Mouse (Mus musculus) midbrain, postnatal 0 days (tissue): Measurements from ENCODE around the gene Slc26a11. TPM values are rescaled to one million over a fixed set of nuclear protein-coding genes. Genes with fewer than 3 reads are reported as not detected.

Experiments used
- ATAC-seq: fragments of 200-750 bp; cut with Nextera tagmentation; 2 replicates; pipeline ENCODE4 v1.8.0; 2017; ENCODE audit warnings: moderate number of reproducible peaks, mild to moderate bottlenecking, moderate TSS enrichment, moderate library complexity; ENCODE audit not compliant: low FRiP score
- DNase-seq: peaks from one replicate; pipeline ENCODE4 v3.0.0-alpha.2; 2015; ENCODE audit warnings: low spot score
- H3K27ac ChIP-seq: fragments of 300-500 bp; sonication (generic); 2 replicates; pipeline ENCODE4 v1.5.1; 2014; ENCODE audit warnings: low read depth, mild to moderate bottlenecking, low read length, mixed read lengths
- H3K27me3 ChIP-seq: fragments of 300-500 bp; sonication (generic); 2 replicates; pipeline ENCODE4 v1.6.1; 2014; ENCODE audit warnings: low read length, control low read depth, mixed read lengths; ENCODE audit not compliant: insufficient read depth
- H3K36me3 ChIP-seq: fragments of 300-500 bp; sonication (generic); 2 replicates; pipeline ENCODE4 v1.6.1; 2014; ENCODE audit warnings: low read length, control low read depth, mixed read lengths; ENCODE audit not compliant: insufficient read depth
- H3K4me1 ChIP-seq: fragments of 300-500 bp; sonication (generic); 2 replicates; pipeline ENCODE4 v1.6.1; 2014; ENCODE audit warnings: mild to moderate bottlenecking, control low read depth, antibody characterized with exemption, low read length, mixed read lengths; ENCODE audit not compliant: insufficient read depth
- H3K4me2 ChIP-seq: fragments of 300-500 bp; sonication (generic); 2 replicates; pipeline ENCODE4 v1.6.1; 2014; ENCODE audit warnings: low read depth, mild to moderate bottlenecking, low read length, mixed read lengths; ENCODE audit not compliant: poor library complexity, severe bottlenecking
- H3K4me3 ChIP-seq: fragments of 300-500 bp; sonication (generic); 2 replicates; pipeline ENCODE4 v1.5.1; 2014; ENCODE audit warnings: low read depth, mild to moderate bottlenecking, low read length, moderate library complexity
- H3K9ac ChIP-seq: fragments of 300-500 bp; sonication (generic); replicated peaks from 2 replicates; pipeline ENCODE4 v1.6.1; 2014; ENCODE audit warnings: mild to moderate bottlenecking, low read length, moderate library complexity, mixed read lengths; ENCODE audit not compliant: poor library complexity, severe bottlenecking
- H3K9me3 ChIP-seq: fragments of 300-500 bp; sonication (generic); 2 replicates; pipeline ENCODE4 v1.6.1; 2016; ENCODE audit warnings: low read length, control low read depth
- CTCF ChIP-seq: IDR thresholded peaks from 2 replicates; pipeline ENCODE4 v1.5.1; 2016; ENCODE audit warnings: antibody characterized with exemption, mild to moderate bottlenecking
- WGBS: fragments of 180-500 bp; shearing (Covaris S2); extraction: QIAGEN DNeasy Blood & Tissue Kit; methylation state at CpG from one replicate; pipeline ENCODE4 v1.1.7; 2014; 5-methylcytosine and 5-hydroxymethylcytosine counted together
- polyA plus RNA-seq: library from polyadenylated mRNA; unstranded; fragments of >200 nt; fragmentation: Nextera tagmentation; extraction: Ambion mirVana; gene quantifications from 2 replicates; pipeline ENCODE4 v1.2.1, GENCODE M21; 2015
- total RNA-seq: library from RNA; depleted of rRNA; stranded (reverse); fragments of >200 nt; gene quantifications from 2 replicates; pipeline ENCODE4 v1.2.3, GENCODE M21; 2014

Slc26a11 gene
- total and polyA plus RNA-seq, 2 experiments from 2014 or later: 7.0 to 8.3 TPM

DNA sequence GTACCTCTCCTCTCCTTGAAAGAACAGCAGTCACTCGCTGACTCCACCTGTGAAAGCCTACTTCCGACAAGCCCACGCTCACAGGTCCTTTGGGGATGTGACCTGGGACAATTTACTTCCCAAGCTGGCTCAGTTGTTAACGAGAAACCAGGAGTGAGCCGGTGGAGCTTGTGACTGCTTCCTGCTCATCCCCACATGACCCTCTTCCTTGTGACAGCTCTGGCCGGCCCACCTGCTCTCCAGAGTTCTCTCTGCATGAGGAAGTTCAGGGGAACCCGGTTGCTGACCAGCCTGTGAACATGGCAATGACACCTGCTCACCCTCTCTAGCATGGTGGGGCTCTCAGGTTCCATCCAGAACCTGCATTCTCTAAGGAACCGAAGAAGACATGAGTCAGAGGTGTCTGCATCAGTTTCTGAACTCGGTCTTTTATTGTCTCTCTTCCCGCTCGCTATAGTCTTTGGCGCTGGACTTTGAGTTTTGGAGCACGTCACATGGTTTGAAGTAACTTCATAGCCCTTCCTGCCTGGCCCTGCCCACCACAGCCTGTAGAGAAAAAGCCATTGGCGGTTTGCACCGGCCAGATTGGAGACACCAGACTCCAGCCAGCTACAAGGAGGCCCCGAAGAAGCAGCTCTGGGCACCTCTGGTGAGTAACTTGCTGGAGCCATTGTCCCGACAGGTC lies 41.0 kb upstream of the Slc26a11 start:
- no peak for DNase-seq
- TF ChIP-seq CTCF: no peak
- no peak overlapping the region for H3K4me3 ChIP-seq
- H3K4me1 ChIP-seq: no peaks in the 10 kb centered on the region
- no peak overlapping the region for H3K27ac ChIP-seq
- no peaks in the 10 kb centered on the region; the same call in 1 of the 2 replicates for H3K27me3 ChIP-seq
- WGBS: 81% methylated on average over 17 of the region's 17 CpGs
- no peak overlapping the region for H3K4me2 ChIP-seq
- no peaks in the 10 kb centered on the region for H3K9me3 ChIP-seq
- H3K9ac ChIP-seq: no peak overlapping the region
- no peaks in the 10 kb centered on the region for H3K36me3 ChIP-seq
- ATAC-seq: no peak

GRCm38 (mm10) chr11:119316720-119317119 lies 38.6 kb upstream of the Slc26a11 start:
- TF ChIP-seq CTCF: no peak
- no peak for ATAC-seq
- 88% methylated on average over 4 of the region's 4 CpGs for WGBS

DNA sequence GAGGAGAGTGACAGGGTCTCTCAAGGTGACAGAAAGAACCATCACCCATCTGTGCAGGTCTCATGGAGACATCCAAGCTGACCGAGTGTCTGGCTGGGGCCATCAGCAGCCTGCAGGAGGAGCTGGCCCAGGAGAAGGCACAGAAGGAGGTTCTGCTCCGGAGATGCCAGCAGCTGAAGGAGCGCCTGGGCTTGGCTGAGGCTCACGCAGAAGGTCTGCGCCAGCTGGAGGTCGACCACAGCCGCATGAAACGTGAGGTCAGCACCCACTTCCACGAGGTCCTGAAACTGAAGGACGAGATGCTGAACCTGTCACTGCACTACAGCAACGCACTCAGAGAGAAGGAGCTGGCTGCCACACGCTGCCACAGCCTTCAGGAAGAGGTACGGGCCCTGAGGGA lies 32.8 kb upstream of the Slc26a11 start:
- no peak overlapping the region for H3K27ac ChIP-seq
- no peak overlapping the region for H3K4me2 ChIP-seq
- H3K9me3 ChIP-seq: no peaks in the 10 kb centered on the region
- no peak for DNase-seq
- WGBS: 77% methylated on average over 13 of the region's 13 CpGs
- H3K27me3 ChIP-seq: no peaks in the 10 kb centered on the region
- no peak overlapping the region for H3K9ac ChIP-seq
- no peaks in the 10 kb centered on the region for H3K36me3 ChIP-seq
- no peak for ATAC-seq
- no peak overlapping the region for H3K4me3 ChIP-seq
- TF ChIP-seq CTCF: no peak
- H3K4me1 ChIP-seq: no peaks in the 10 kb centered on the region

More at GRCm38 (mm10) chr11:119316720-119317119, 38.6 kb upstream of the Slc26a11 start:
- no peak overlapping the region for H3K9ac ChIP-seq
- H3K27ac ChIP-seq: no peak overlapping the region
- no peaks in the 10 kb centered on the region for H3K4me1 ChIP-seq
- no peaks in the 10 kb centered on the region for H3K36me3 ChIP-seq
- H3K9me3 ChIP-seq: no peaks in the 10 kb centered on the region
- no peak overlapping the region for H3K4me2 ChIP-seq
- H3K27me3 ChIP-seq: no peaks in the 10 kb centered on the region
- DNase-seq: no peak
- no peak overlapping the region for H3K4me3 ChIP-seq

GRCm38 (mm10) chr11:119325068-119325467 lies 30.3 kb upstream of the Slc26a11 start:
- DNase-seq (no peak), ATAC-seq (no peak)
- Histone ChIP-seq H3K9me3 (no peaks in the 10 kb centered on the region), H3K4me3 (no peak overlapping the region), H3K4me2 (no peak overlapping the region), H3K27ac (no peak overlapping the region), H3K27me3 (no peaks in the 10 kb centered on the region), H3K36me3 (no peaks in the 10 kb centered on the region), H3K9ac (no peak overlapping the region), H3K4me1 (no peaks in the 10 kb centered on the region)
- TF ChIP-seq CTCF: peak; percentile 36
- WGBS: 83% methylated on average over 1 of the region's 1 CpGs

GRCm38 (mm10) chr11:119330592-119330991 lies 24.8 kb upstream of the Slc26a11 start:
- DNase-seq (no peak), ATAC-seq (no peak)
- no peaks in the 10 kb centered on the region for H3K27me3 ChIP-seq
- H3K4me1 ChIP-seq: no peaks in the 10 kb centered on the region
- no peak overlapping the region for H3K4me3 ChIP-seq
- WGBS: 75% methylated on average over 4 of the region's 4 CpGs
- H3K4me2 ChIP-seq: no peak overlapping the region
- H3K9me3 ChIP-seq: no peaks in the 10 kb centered on the region
- H3K9ac ChIP-seq: no peak overlapping the region
- no peak overlapping the region for H3K27ac ChIP-seq
- no peak for TF ChIP-seq CTCF
- H3K36me3 ChIP-seq: no peaks in the 10 kb centered on the region

DNA sequence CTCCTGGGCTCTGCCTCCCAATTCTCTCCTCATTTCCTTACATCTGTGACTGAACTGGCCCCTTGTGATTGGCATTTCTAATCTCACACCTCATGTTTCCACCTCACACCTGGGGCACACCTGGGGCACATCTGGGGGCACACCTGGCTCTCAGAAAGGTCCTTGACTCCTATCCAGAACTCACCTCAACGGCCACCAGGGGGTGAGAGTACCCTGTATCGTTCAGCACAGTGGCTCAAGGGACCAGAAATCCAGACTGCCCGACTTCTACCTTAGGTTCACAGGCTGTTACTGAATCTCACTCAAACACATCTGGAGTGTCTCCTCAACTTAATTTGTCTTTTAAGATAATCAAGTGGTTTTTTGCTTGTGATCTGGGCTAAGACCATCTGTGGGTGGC lies 23.4 kb upstream of the Slc26a11 start:
- Histone ChIP-seq H3K9ac (no peak overlapping the region), H3K27me3 (no peaks in the 10 kb centered on the region; the same call in 1 of the 2 replicates), H3K4me1 (no peaks in the 10 kb centered on the region), H3K9me3 (no peaks in the 10 kb centered on the region), H3K4me3 (no peak overlapping the region), H3K27ac (no peak overlapping the region), H3K36me3 (no peaks in the 10 kb centered on the region), H3K4me2 (no peak overlapping the region)
- TF ChIP-seq CTCF: no peak; the same call in 1 of the 2 replicates
- ATAC-seq (no peak), DNase-seq (no peak)
- WGBS: 44% methylated on average over 3 of the region's 3 CpGs
